Mouse (Mus musculus): ENCODE measurements at regions not wholly inside any gene's neighbourhood (a gene's known extent, or its start where the extent isn't known, plus 50 kb on each side); places are given as distances from the start of the nearest gene placed in this dataset.

GRCm38 (mm10) chr11:31461348-31461747, 91.5 kb upstream of the Stc2 start:
- TF ChIP-seq POLR2A (IDR thresholded peaks at IDR 0.05; ENCODE audit: extremely low read depth, insufficient read depth, low read length) (no peak), CTCF (IDR thresholded peaks at IDR 0.05; ENCODE audit: low read depth, low read length) (no peak)

All from liver, adult 2 months (tissue).